Mouse (Mus musculus) neural tube, embryonic 11.5 days (tissue): ENCODE data around the gene Gsdma. TPM values are rescaled to one million over a fixed set of nuclear protein-coding genes. Genes with fewer than 3 reads are reported as not detected.

Source experiments
- ATAC-seq: fragments of 200-750 bp; cut with Nextera tagmentation; 2 replicates; pipeline ENCODE4 v1.8.0; 2017; ENCODE audit warnings: moderate number of reproducible peaks, mild to moderate bottlenecking, moderate TSS enrichment, moderate library complexity; ENCODE audit not compliant: insufficient read depth, low FRiP score, low TSS enrichment
- DNase-seq: peaks from one replicate; pipeline ENCODE4 v3.0.0-alpha.2; 2015; ENCODE audit warnings: low spot score
- H3K27ac ChIP-seq: fragments of 300-500 bp; sonication (generic); 2 replicates; pipeline ENCODE4 v1.5.1; 2014; ENCODE audit warnings: low read depth, mild to moderate bottlenecking, low read length
- H3K27me3 ChIP-seq: fragments of 300-500 bp; sonication (generic); 2 replicates; pipeline ENCODE4 v1.6.1; 2014; ENCODE audit warnings: mild to moderate bottlenecking, low read length, mixed read lengths; ENCODE audit not compliant: control insufficient read depth, insufficient read depth
- H3K36me3 ChIP-seq: fragments of 300-500 bp; sonication (generic); 2 replicates; pipeline ENCODE4 v1.6.1; 2014; ENCODE audit warnings: mild to moderate bottlenecking, low read length, moderate library complexity, mixed read lengths; ENCODE audit not compliant: control insufficient read depth, insufficient read depth
- H3K4me1 ChIP-seq: fragments of 300-500 bp; sonication (generic); 2 replicates; pipeline ENCODE4 v1.6.1; 2014; ENCODE audit warnings: low read length, mixed read lengths; ENCODE audit not compliant: control insufficient read depth, insufficient read depth
- H3K4me2 ChIP-seq: fragments of 300-500 bp; sonication (generic); 2 replicates; pipeline ENCODE4 v1.6.1; 2014; ENCODE audit warnings: low read depth, mild to moderate bottlenecking, moderate library complexity
- H3K4me3 ChIP-seq: fragments of 300-500 bp; sonication (generic); 2 replicates; pipeline ENCODE4 v1.5.1; 2014; ENCODE audit warnings: low read depth, low read length
- H3K9ac ChIP-seq: fragments of 300-500 bp; sonication (generic); 2 replicates; pipeline ENCODE4 v1.6.1; 2014; ENCODE audit warnings: mild to moderate bottlenecking, low read length
- H3K9me3 ChIP-seq: fragments of 300-500 bp; sonication (generic); 2 replicates; pipeline ENCODE4 v1.6.1; 2016; ENCODE audit warnings: low read length; ENCODE audit not compliant: control insufficient read depth
- WGBS: fragments of 180-500 bp; shearing (Covaris S2); extraction: QIAGEN DNeasy Blood & Tissue Kit; methylation state at CpG from one replicate; pipeline ENCODE4 v1.1.7; 2014; 5-methylcytosine and 5-hydroxymethylcytosine counted together
- polyA plus RNA-seq: library from polyadenylated mRNA; unstranded; fragments of >200 nt; fragmentation: Nextera tagmentation; extraction: Ambion mirVana; gene quantifications from 2 replicates; pipeline ENCODE4 v1.2.1, GENCODE M21; 2014

Gene Gsdma
- polyA plus RNA-seq, 1 experiment from 2014 or later = not detected

DNA sequence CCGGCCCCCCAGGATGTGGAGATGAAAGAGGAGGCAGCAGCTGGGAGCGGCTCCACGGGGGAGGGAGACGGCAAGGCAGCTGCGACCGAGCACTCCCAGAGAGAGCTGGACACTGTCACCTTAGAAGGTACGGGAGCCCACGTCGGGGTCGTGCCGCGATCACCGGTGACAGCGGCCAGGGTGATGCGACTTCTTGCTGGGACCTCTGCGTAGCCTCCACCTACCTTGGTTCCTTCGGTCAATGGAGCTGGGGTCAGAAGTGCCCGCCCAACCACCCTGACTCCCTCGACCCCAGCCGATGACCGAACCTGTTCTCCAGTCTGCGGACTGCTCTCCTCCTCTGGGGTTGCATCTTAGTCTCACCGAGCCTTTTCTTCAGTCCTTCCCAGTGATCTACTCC is 18.7 kb downstream of the Gsdma start:
- no peaks in the 10 kb centered on the region for H3K9me3 ChIP-seq
- peak; percentile 45 for ATAC-seq
- no peak for DNase-seq
- 0 out of 2 replicates have a peak overlapping the region, but pooled peaks have one; percentile 34 for H3K27ac ChIP-seq
- H3K4me2 ChIP-seq = peak overlapping the region; percentile 61
- peak overlapping the region; percentile 98 for H3K9ac ChIP-seq
- H3K4me3 ChIP-seq = peak overlapping the region; percentile 88
- no peaks in the 10 kb centered on the region for H3K27me3 ChIP-seq
- WGBS = under 1% methylated on average over 23 of the region's 23 CpGs
- H3K4me1 ChIP-seq = peaks cover 5% of the 10 kb centered on the region
- peaks cover 8% of the 10 kb centered on the region for H3K36me3 ChIP-seq

DNA sequence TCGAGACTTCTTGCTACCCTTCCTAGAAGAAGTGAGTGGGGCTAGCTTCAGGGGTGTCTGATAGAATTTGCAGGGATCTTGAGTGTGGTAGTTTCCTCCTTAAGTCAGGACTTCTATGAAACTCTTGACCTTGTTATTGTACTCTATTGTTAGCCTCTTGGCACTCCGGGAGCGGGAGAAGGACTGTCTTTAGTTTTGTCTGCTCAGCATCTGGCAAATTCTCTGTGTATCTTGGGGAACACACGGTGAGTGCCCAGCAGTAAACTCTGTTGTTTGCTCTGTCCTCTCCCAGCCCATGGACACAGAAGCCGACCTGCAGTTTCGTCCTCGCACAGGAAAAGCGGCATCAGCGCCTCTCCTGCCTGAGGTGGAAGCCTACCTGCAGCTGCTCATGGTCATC is 21.5 kb downstream of the Gsdma start:
- peaks cover 5% of the 10 kb centered on the region for H3K4me1 ChIP-seq
- DNase-seq (no peak), ATAC-seq (no peak)
- no peaks in the 10 kb centered on the region for H3K27me3 ChIP-seq
- no peaks in the 10 kb centered on the region for H3K9me3 ChIP-seq
- H3K36me3 ChIP-seq = peaks cover 14% of the 10 kb centered on the region
- H3K27ac ChIP-seq = no peak overlapping the region
- H3K4me2 ChIP-seq = no peak overlapping the region
- WGBS = 93% methylated on average over 9 of the region's 9 CpGs
- H3K4me3 ChIP-seq = no peak overlapping the region
- H3K9ac ChIP-seq = no peak overlapping the region

DNA sequence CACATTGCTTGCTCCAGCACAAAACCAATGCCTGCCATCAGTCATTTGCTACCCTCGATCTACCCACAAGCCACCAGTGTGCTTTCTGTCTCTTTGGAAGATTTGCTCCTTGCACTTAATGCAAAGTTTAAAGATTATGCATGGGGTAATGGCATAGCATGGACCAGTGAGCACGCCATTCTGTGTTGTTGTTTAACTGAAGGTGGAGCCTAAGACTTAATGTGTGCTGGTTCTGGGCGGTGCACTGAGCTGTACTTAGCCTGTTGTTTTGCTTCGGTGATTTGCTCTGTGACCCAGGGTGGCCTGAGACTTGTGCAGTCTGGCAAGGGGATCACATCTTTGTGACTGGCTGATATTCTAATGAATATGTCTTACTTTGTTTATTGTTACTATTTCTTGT is 22.8 kb downstream of the Gsdma start:
- no peak overlapping the region for H3K9ac ChIP-seq
- no peak overlapping the region for H3K4me2 ChIP-seq
- peaks cover 23% of the 10 kb centered on the region for H3K36me3 ChIP-seq
- no peaks in the 10 kb centered on the region for H3K27me3 ChIP-seq
- DNase-seq (no peak), ATAC-seq (no peak)
- peaks cover 5% of the 10 kb centered on the region for H3K4me1 ChIP-seq
- H3K4me3 ChIP-seq = no peak overlapping the region
- no peaks in the 10 kb centered on the region for H3K9me3 ChIP-seq
- 91% methylated on average over 4 of the region's 4 CpGs for WGBS
- H3K27ac ChIP-seq = no peak overlapping the region

DNA sequence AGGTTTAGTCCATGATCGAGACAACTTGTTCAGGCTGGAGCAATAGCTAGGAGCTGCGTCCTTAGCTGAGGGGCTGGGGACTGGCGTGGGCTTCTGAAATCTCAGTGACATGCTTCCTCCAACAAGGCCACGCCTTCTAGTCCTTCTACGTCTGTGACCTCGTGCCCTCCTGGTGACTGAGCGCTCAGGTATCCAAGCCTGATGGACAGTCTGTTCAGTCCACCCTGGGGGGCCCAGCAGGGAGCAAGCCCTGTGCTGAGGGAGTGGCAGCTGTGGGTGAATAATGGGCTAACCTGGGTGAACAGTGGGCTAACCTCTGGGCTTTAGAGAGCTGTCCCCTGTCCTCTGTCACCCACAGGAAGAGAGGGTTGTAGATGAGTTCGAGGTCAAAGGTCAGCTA is 23.9 kb downstream of the Gsdma start:
- Histone ChIP-seq H3K4me1 (peaks cover 5% of the 10 kb centered on the region), H3K4me3 (no peak overlapping the region), H3K27me3 (no peaks in the 10 kb centered on the region), H3K4me2 (no peak overlapping the region), H3K36me3 (peaks cover 24% of the 10 kb centered on the region), H3K27ac (no peak overlapping the region), H3K9ac (no peak overlapping the region), H3K9me3 (no peaks in the 10 kb centered on the region)
- WGBS = 86% methylated on average over 8 of the region's 8 CpGs
- no peak for ATAC-seq
- DNase-seq = no peak

DNA sequence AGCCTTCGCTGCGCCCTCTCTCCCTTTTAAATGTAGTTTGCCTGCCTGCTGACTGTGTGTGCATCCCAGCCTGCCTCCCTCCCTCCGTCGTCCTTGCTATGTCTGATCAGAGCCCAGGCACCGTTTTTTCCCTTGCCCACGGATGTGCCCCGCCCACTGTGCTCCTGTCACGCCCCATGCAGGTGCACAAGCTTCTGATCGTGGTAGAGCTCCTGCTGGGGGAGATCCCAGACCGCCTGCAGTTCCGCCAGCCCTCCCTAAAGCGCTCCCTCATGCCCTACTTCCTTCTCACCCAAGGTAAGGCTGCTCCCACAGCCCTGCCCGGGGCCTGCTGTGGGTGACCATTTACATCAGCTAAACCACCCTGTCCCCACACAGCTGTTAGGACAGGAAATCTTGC is 29.1 kb downstream of the Gsdma start:
- no peaks in the 10 kb centered on the region for H3K9me3 ChIP-seq
- H3K27ac ChIP-seq = no peak overlapping the region
- ATAC-seq (no peak), DNase-seq (no peak)
- WGBS = 79% methylated on average over 13 of the region's 13 CpGs
- H3K4me1 ChIP-seq = no peaks in the 10 kb centered on the region
- peaks cover 27% of the 10 kb centered on the region for H3K36me3 ChIP-seq
- no peak overlapping the region for H3K4me3 ChIP-seq
- no peak overlapping the region for H3K9ac ChIP-seq
- H3K27me3 ChIP-seq = no peaks in the 10 kb centered on the region
- no peak overlapping the region for H3K4me2 ChIP-seq

DNA sequence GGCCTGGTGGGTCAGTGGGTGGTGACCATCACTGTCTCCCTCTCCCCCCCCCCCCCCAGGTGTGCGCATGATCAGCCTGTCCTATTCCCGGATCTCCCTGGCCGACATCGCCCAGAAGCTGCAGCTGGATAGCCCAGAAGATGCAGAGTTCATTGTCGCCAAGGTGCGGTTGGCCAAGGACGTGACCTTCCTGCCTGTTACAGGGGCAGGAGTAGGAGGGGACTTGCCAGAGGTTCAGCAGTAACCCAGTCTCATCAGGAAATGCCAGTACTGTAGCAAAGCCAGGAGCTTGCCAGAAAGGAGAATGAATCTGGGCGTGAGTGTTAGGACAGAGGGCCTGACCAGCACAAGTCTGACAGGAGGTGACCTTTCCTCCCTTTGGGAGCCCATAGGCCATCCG is 29.6 kb downstream of the Gsdma start:
- H3K27me3 ChIP-seq = no peaks in the 10 kb centered on the region
- no peak overlapping the region for H3K4me2 ChIP-seq
- no peaks in the 10 kb centered on the region for H3K4me1 ChIP-seq
- 94% methylated on average over 9 of the region's 9 CpGs for WGBS
- ATAC-seq = no peak
- no peak overlapping the region for H3K9ac ChIP-seq
- peaks cover 27% of the 10 kb centered on the region for H3K36me3 ChIP-seq
- H3K27ac ChIP-seq = no peak overlapping the region
- no peaks in the 10 kb centered on the region for H3K9me3 ChIP-seq
- DNase-seq = no peak
- no peak overlapping the region for H3K4me3 ChIP-seq

DNA sequence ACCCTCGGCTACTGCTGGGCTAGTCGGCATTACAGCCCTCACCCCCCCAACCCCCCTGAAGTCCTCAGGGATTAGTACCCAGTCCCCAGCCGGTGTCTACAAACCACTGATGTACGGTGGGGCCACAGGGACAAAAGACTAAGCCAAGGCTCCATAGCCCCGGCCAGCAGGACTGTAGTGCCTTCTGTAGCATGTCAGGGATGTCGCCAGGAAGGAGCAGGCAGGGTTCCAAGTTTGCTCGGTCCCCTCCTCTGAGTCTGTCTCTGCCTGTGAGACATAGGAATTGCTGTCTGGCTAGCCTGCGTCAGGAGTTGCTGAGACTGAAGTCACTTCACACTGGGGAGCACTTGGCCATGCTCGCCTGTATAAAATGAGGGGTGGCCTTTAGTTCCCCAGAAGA is 30.1 kb downstream of the Gsdma start:
- H3K9me3 ChIP-seq = no peaks in the 10 kb centered on the region
- peaks cover 27% of the 10 kb centered on the region for H3K36me3 ChIP-seq
- H3K4me1 ChIP-seq = no peaks in the 10 kb centered on the region
- H3K4me3 ChIP-seq = no peak overlapping the region
- WGBS = 86% methylated on average over 9 of the region's 9 CpGs
- no peak for ATAC-seq
- no peak for DNase-seq
- no peaks in the 10 kb centered on the region for H3K27me3 ChIP-seq
- H3K4me2 ChIP-seq = no peak overlapping the region
- H3K27ac ChIP-seq = no peak overlapping the region
- no peak overlapping the region for H3K9ac ChIP-seq

DNA sequence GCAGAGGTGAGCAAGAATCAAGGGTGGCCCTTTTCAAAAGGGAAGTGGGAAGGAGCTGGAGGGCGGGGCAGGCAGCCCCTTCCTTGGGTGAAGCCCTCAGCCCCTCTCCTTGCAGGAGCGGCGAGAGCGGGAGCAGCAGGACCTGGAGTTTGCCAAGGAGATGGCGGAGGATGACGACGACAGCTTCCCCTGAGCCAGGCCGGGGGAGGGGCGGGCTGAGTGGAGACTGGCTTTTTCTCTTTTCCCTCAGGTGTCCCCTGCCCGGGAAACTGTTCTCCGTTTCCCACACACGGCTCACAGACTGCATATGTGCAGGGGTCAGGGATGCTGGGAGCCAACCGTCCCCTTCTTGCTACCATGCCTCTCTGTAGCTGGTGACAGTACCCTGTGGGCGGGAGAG is 31.3 kb downstream of the Gsdma start:
- H3K4me1 ChIP-seq = no peaks in the 10 kb centered on the region
- WGBS = 75% methylated on average over 14 of the region's 14 CpGs
- no peak overlapping the region for H3K27ac ChIP-seq
- peaks cover 26% of the 10 kb centered on the region for H3K36me3 ChIP-seq
- DNase-seq (no peak), ATAC-seq (no peak)
- no peaks in the 10 kb centered on the region for H3K9me3 ChIP-seq
- no peaks in the 10 kb centered on the region for H3K27me3 ChIP-seq
- H3K4me3 ChIP-seq = no peak overlapping the region
- H3K9ac ChIP-seq = no peak overlapping the region
- H3K4me2 ChIP-seq = no peak overlapping the region

DNA sequence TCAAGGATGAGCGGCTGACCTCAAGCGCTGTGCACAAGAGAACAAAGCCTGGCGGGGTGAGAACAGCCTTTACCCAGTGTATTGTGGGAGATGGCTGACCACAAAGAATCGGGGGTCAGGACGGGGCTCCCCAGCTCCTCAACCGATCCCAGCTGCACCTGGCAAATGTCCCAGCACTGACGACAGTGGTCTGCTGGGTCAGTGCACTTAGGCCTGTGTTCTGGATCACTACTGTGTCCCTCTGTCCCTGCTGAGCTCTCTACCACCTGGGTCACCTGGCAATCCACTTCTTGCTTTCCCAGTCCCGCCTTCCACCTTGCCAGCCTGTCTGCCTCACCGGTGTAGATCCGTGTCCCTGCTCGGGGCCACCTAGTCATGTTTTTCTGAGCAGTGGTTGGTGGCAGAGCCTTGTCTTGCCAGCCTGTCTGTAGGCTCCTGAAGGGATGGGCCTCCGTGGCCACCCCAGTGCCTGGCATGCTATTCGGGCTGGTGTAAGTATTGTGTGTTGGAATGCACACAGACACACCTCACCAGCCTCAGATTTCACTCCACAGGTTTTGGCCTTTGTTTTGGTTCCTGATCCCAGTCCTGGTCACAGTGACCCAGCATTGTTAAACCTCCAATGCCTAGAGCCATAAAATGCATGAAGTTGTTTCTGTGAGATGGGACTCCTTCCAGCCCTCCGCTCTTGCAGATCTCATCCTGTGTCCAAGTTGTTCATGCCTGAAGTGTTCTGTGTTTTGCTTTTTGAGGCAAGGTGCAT is 32.5 kb downstream of the Gsdma start:
- Histone ChIP-seq H3K27me3 (no peaks in the 10 kb centered on the region), H3K4me2 (no peak overlapping the region), H3K9ac (no peak overlapping the region), H3K4me1 (no peaks in the 10 kb centered on the region), H3K27ac (no peak overlapping the region), H3K4me3 (no peak overlapping the region), H3K9me3 (no peaks in the 10 kb centered on the region), H3K36me3 (peaks cover 20% of the 10 kb centered on the region)
- no peak for ATAC-seq
- DNase-seq = no peak
- 90% methylated on average over 14 of the region's 14 CpGs for WGBS
